ENCODE assay signal across 16 mouse cellular contexts in the genomic region with DNA sequence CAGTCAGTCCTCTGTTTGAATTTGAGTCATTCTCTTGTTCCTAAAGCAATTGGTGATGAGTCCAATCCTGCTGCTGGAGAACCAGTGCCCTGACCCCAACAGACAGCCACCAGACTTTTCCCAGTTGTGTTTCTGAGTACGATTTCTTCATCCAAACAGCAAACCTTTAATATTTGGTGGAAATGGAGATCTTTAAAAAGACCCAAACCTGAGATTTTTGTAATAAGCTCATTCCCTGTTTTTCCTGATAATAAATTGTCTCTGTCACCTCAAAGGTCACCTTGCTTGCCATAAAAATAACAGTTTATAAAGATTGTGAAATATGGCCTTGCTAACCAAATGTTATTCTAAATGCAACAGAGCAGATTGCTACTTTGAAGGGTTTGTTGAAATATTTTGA.
"Had no signal": no experiment of that assay in that cellular context is flagged by ENCODE, and none has a peak within 500 bp of the region (broad histone marks: within the 10 kb centered on the region; RNA-seq: fewer than 3 reads in every experiment).

No protein-coding gene starts in this region.

- DNase-seq: kidney, postnatal 25 days; layer of hippocampus, adult 9-11 months; layer of hippocampus, postnatal 36 days; right cerebral cortex, postnatal 4 days; spleen, adult 18-20 months; thymus, adult 18-20 months; thymus, postnatal 14 days had no signal

- H3K9ac ChIP-seq: intestine, embryonic 15.5 days; limb, embryonic 12.5 days; midbrain, embryonic 15.5 days; neural tube, embryonic 12.5 days; stomach, embryonic 15.5 days had no signal

- ATAC-seq: intestine, embryonic 15.5 days; midbrain, embryonic 15.5 days had no signal

- H3K27ac ChIP-seq: intestine, embryonic 15.5 days; macrophage; midbrain, embryonic 15.5 days; neural tube, embryonic 12.5 days had no signal

- H3K4me3 ChIP-seq: intestine, embryonic 15.5 days; limb, embryonic 12.5 days; megakaryocyte, embryonic 14.5 days; midbrain, embryonic 15.5 days; neural tube, embryonic 12.5 days; stomach, embryonic 15.5 days had no signal

- H3K9me3 ChIP-seq: intestine, embryonic 15.5 days; midbrain, embryonic 15.5 days; neural tube, embryonic 12.5 days; stomach, embryonic 15.5 days had no signal

- H3K27me3 ChIP-seq: intestine, embryonic 15.5 days; limb, embryonic 12.5 days; midbrain, embryonic 15.5 days; neural tube, embryonic 12.5 days; stomach, embryonic 15.5 days had no signal

- H3K4me2 ChIP-seq: intestine, embryonic 15.5 days; limb, embryonic 12.5 days; liver, embryonic 11.5 days; midbrain, embryonic 11.5 days; midbrain, embryonic 15.5 days; neural tube, embryonic 12.5 days; stomach, embryonic 15.5 days had no signal

- H3K36me3 ChIP-seq: intestine, embryonic 15.5 days; limb, embryonic 12.5 days; midbrain, embryonic 15.5 days; neural tube, embryonic 12.5 days; stomach, embryonic 15.5 days had no signal

- H3K4me1 ChIP-seq: midbrain, embryonic 15.5 days; neural tube, embryonic 12.5 days had no signal
